Mouse (Mus musculus) thymus, postnatal 4 days (tissue): ENCODE data around the gene Pank2.
"Not testable (repeated sequence)": the region's sequence is repeated elsewhere in the genome, so short reads cannot be mapped to it uniquely, and the experiment has no call there.

Experiments
- DNase-seq: peaks from one replicate; pipeline ENCODE4 v3.0.0; 2021

Pank2 gene

GRCm38 (mm10) chr2:131262213-131262672, at the start of gene Pank2:
Pank2 (plus strand) TSS chr2:131262495.
- DNase-seq, result peak; percentile 97

- DNase-seq, result no peak
Measured at GRCm38 (mm10) chr2:131213773-131214172, 48.5 kb upstream of the Pank2 start.

GRCm38 (mm10) chr2:131215941-131216858, 46.1 kb upstream of the Pank2 start:
- DNase-seq, result no peak

- DNase-seq, result no peak
Measured at GRCm38 (mm10) chr2:131220030-131220429, 42.3 kb upstream of the Pank2 start.

GRCm38 (mm10) chr2:131221853-131222515, 40.3 kb upstream of the Pank2 start:
- no peak for DNase-seq

- no peak for DNase-seq
Measured at GRCm38 (mm10) chr2:131222562-131222961, 39.7 kb upstream of the Pank2 start.

- DNase-seq, result no peak
Measured at GRCm38 (mm10) chr2:131223569-131223968, 38.7 kb upstream of the Pank2 start.

- no peak for DNase-seq
Measured at GRCm38 (mm10) chr2:131225178-131225577, 37.1 kb upstream of the Pank2 start.

- not testable (repeated sequence) for DNase-seq
Measured at GRCm38 (mm10) chr2:131226669-131227068, 35.6 kb upstream of the Pank2 start.

GRCm38 (mm10) chr2:131227243-131227642, 35.1 kb upstream of the Pank2 start:
- no peak for DNase-seq

GRCm38 (mm10) chr2:131232558-131232957, 29.7 kb upstream of the Pank2 start:
- DNase-seq, result no peak

- DNase-seq, result peak; percentile 96
Measured at GRCm38 (mm10) chr2:131233307-131234126, 28.8 kb upstream of the Pank2 start, which contains the start of gene Mavs. Mavs (plus strand) TSS chr2:131234063.

GRCm38 (mm10) chr2:131234127-131234650, 28.1 kb upstream of the Pank2 start:
- no peak for DNase-seq

- DNase-seq, result no peak
Measured at GRCm38 (mm10) chr2:131234970-131235635, 27.2 kb upstream of the Pank2 start.

- DNase-seq, result no peak
Measured at GRCm38 (mm10) chr2:131242180-131242579, 20.1 kb upstream of the Pank2 start.

- DNase-seq, result no peak
Measured at GRCm38 (mm10) chr2:131242929-131243328, 19.4 kb upstream of the Pank2 start.

GRCm38 (mm10) chr2:131253681-131254328, 8.5 kb upstream of the Pank2 start:
- peak; percentile 70 for DNase-seq

- DNase-seq, result no peak
Measured at GRCm38 (mm10) chr2:131254329-131254713, 8.0 kb upstream of the Pank2 start.

- DNase-seq, result peak; percentile 53
Measured at GRCm38 (mm10) chr2:131255738-131256137, 6.6 kb upstream of the Pank2 start.

- no peak for DNase-seq
Measured at GRCm38 (mm10) chr2:131258693-131259092, 3.6 kb upstream of the Pank2 start.

GRCm38 (mm10) chr2:131260544-131261307, 1.6 kb upstream of the Pank2 start:
- no peak for DNase-seq
